Mouse (Mus musculus) embryonic facial prominence, embryonic 14.5 days (tissue): ENCODE data around the gene Azi2. TPM values are rescaled to one million over a fixed set of nuclear protein-coding genes. Genes with fewer than 3 reads are reported as not detected.

Experiments used
- ATAC-seq: fragments of 200-750 bp; cut with Nextera tagmentation; 2 replicates; pipeline ENCODE4 v1.8.0; 2017; ENCODE audit warnings: low read depth, moderate number of reproducible peaks, moderate TSS enrichment
- DNase-seq: peaks from one replicate; pipeline ENCODE4 v3.0.0-alpha.2; 2015; ENCODE audit warnings: low spot score
- H3K27ac ChIP-seq: fragments of 300-500 bp; sonication (generic); replicated peaks from 2 replicates; pipeline ENCODE4 v1.5.1; 2014; ENCODE audit warnings: low read depth, mild to moderate bottlenecking, low read length, moderate library complexity
- H3K27me3 ChIP-seq: fragments of 300-500 bp; sonication (generic); replicated peaks from 2 replicates; pipeline ENCODE4 v1.6.1; 2014; ENCODE audit warnings: low read length; ENCODE audit not compliant: control insufficient read depth, insufficient read depth
- H3K36me3 ChIP-seq: fragments of 300-500 bp; sonication (generic); 2 replicates; pipeline ENCODE4 v1.6.1; 2014; ENCODE audit warnings: low read length, mixed read lengths; ENCODE audit not compliant: control insufficient read depth, insufficient read depth
- H3K4me1 ChIP-seq: fragments of 300-500 bp; sonication (generic); 2 replicates; pipeline ENCODE4 v1.6.1; 2014; ENCODE audit warnings: antibody characterized with exemption, low read length; ENCODE audit not compliant: control insufficient read depth, insufficient read depth
- H3K4me2 ChIP-seq: fragments of 300-500 bp; sonication (generic); 2 replicates; pipeline ENCODE4 v1.6.1; 2014; ENCODE audit warnings: low read depth, mild to moderate bottlenecking, low read length, moderate library complexity, mixed read lengths
- H3K4me3 ChIP-seq: fragments of 300-500 bp; sonication (generic); 2 replicates; pipeline ENCODE4 v1.5.1; 2014; ENCODE audit warnings: low read depth, mild to moderate bottlenecking, low read length
- H3K9ac ChIP-seq: fragments of 300-500 bp; sonication (generic); 2 replicates; pipeline ENCODE4 v1.6.1; 2014; ENCODE audit warnings: low read depth, mild to moderate bottlenecking, low read length, moderate library complexity, mixed read lengths
- H3K9me3 ChIP-seq: fragments of 300-500 bp; sonication (generic); 2 replicates; pipeline ENCODE4 v1.6.1; 2016; ENCODE audit warnings: low read length; ENCODE audit not compliant: control insufficient read depth
- WGBS: fragments of 180-500 bp; shearing (Covaris S2); extraction: QIAGEN DNeasy Blood & Tissue Kit; methylation state at CpG from one replicate; pipeline ENCODE4 v1.1.7; 2014; 5-methylcytosine and 5-hydroxymethylcytosine counted together
- polyA plus RNA-seq: library from polyadenylated mRNA; unstranded; fragments of >200 nt; fragmentation: Nextera tagmentation; extraction: Ambion mirVana; gene quantifications from 2 replicates; pipeline ENCODE4 v1.2.1, GENCODE M21; 2014

Gene Azi2
- polyA plus RNA-seq, 1 experiment from 2014 or later, result 73.2 TPM

- H3K9me3 ChIP-seq, result no peaks in the 10 kb centered on the region
- H3K27me3 ChIP-seq, result no peaks in the 10 kb centered on the region; the same call in 1 of the 2 replicates
- no peak for ATAC-seq
- no peak overlapping the region for H3K27ac ChIP-seq
- DNase-seq, result no peak
- no peak overlapping the region for H3K4me3 ChIP-seq
- no peaks in the 10 kb centered on the region for H3K36me3 ChIP-seq
- no peak overlapping the region for H3K9ac ChIP-seq
- 82% methylated on average over 1 of the region's 1 CpGs for WGBS
- no peak overlapping the region for H3K4me2 ChIP-seq
- no peaks in the 10 kb centered on the region for H3K4me1 ChIP-seq
Observed at GRCm38 (mm10) chr9:118030252-118030651, 10.0 kb upstream of the Azi2 start.

DNA sequence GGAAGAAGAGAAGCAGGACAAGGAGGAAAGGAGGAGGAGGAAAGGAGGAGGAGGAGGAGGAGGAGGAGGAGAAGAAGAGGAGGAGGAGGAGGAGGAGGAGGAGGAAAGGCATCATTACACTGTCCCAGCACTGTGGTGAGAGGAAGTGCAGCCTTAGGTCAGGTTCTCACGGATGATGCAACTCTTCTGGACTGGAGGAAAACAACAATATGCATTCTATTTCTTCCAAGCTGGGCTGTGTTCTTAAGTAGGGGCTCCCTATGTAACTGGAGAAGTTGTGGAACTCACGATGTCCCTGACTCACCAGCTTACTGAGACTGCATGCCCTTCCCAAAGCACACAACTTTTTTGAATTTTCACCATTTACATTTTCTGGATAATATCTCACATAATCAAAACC, 8.6 kb upstream of the Azi2 start:
- H3K27ac ChIP-seq, result no peak overlapping the region
- 35% methylated on average over 2 of the region's 2 CpGs for WGBS
- no peak overlapping the region for H3K4me3 ChIP-seq
- no peaks in the 10 kb centered on the region for H3K36me3 ChIP-seq
- no peak overlapping the region for H3K4me2 ChIP-seq
- H3K27me3 ChIP-seq, result no peaks in the 10 kb centered on the region; the same call in 1 of the 2 replicates
- ATAC-seq (no peak), DNase-seq (no peak)
- no peaks in the 10 kb centered on the region for H3K9me3 ChIP-seq
- H3K9ac ChIP-seq, result no peak overlapping the region
- no peaks in the 10 kb centered on the region for H3K4me1 ChIP-seq

- DNase-seq, result no peak
- no peak overlapping the region for H3K27ac ChIP-seq
- no peak overlapping the region for H3K4me2 ChIP-seq
- 81% methylated on average over 3 of the region's 3 CpGs for WGBS
- no peak overlapping the region for H3K4me3 ChIP-seq
- no peaks in the 10 kb centered on the region for H3K36me3 ChIP-seq
- no peaks in the 10 kb centered on the region for H3K27me3 ChIP-seq
- no peak for ATAC-seq
- H3K9ac ChIP-seq, result no peak overlapping the region
- no peaks in the 10 kb centered on the region for H3K4me1 ChIP-seq
- H3K9me3 ChIP-seq, result no peaks in the 10 kb centered on the region
Observed at GRCm38 (mm10) chr9:118034990-118035389, 5.3 kb upstream of the Azi2 start.

DNA sequence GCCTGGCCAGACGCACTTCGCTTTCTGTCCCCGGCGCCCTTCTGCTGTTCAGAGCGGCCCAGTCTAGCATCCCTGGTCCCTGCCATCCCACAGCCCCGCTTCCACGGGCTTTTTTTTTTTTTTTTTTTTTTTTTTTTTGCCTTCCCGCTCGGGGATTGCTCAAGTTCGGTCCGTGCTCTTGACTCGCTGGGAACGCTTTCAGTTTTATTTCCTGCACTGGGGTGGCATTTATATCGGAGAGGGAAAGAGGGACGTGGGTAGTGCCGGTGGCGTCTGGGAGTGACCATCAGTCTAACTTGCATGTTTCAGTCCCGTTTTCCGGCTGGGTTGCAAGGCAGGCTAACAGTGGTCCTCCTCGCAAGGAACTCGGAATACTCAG, 712 bp downstream of the Azi2 start:
- Histone ChIP-seq H3K4me3 (peak overlapping the region; percentile 86), H3K36me3 (no peaks in the 10 kb centered on the region), H3K27ac (peak overlapping the region; percentile 89), H3K27me3 (no peaks in the 10 kb centered on the region), H3K4me2 (peak overlapping the region; percentile 86), H3K4me1 (peaks cover 8% of the 10 kb centered on the region; the same call in 1 of the 2 replicates), H3K9ac (peak overlapping the region; percentile 88), H3K9me3 (no peaks in the 10 kb centered on the region)
- WGBS, result under 1% methylated on average over 14 of the region's 21 CpGs
- DNase-seq (peak; percentile 32), ATAC-seq (no peak)

DNA sequence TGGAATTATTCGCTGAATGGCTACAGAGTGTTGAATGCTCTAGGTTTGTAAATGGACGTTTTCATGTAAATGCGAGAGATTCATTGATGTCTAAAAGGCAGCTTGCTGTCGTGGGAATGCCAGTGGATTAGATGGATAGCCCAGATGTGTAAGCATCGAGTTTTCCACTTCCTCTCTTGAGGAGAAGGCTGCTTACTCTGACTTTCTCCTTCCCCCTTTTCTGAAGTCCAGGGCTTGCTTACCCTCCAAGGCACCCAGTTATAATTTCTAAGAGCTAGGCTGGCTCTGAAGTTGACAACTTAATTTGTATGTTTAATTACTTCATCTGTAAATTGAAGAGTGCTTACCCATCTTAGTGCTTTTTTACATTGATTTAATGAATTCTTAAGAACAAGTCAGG, 1.3 kb downstream of the Azi2 start:
- Histone ChIP-seq H3K27ac (no peak overlapping the region), H3K9ac (peak overlapping the region; percentile 88), H3K27me3 (no peaks in the 10 kb centered on the region), H3K4me2 (peak overlapping the region; percentile 86), H3K4me3 (peak overlapping the region; percentile 86), H3K4me1 (peaks cover 8% of the 10 kb centered on the region; the same call in 1 of the 2 replicates), H3K9me3 (no peaks in the 10 kb centered on the region), H3K36me3 (no peaks in the 10 kb centered on the region)
- 25% methylated on average over 5 of the region's 5 CpGs for WGBS
- no peak for ATAC-seq
- no peak for DNase-seq

- H3K4me2 ChIP-seq, result no peak overlapping the region
- H3K36me3 ChIP-seq, result peaks cover under 1% of the 10 kb centered on the region
- H3K9me3 ChIP-seq, result no peaks in the 10 kb centered on the region
- ATAC-seq (no peak), DNase-seq (no peak)
- H3K4me1 ChIP-seq, result peaks cover 8% of the 10 kb centered on the region; the same call in 1 of the 2 replicates
- no peak overlapping the region for H3K27ac ChIP-seq
- no peak overlapping the region for H3K9ac ChIP-seq
- H3K4me3 ChIP-seq, result no peak overlapping the region
- no peaks in the 10 kb centered on the region for H3K27me3 ChIP-seq
- 88% methylated on average over 4 of the region's 4 CpGs for WGBS
Observed at GRCm38 (mm10) chr9:118042738-118043137, 2.4 kb downstream of the Azi2 start.

DNA sequence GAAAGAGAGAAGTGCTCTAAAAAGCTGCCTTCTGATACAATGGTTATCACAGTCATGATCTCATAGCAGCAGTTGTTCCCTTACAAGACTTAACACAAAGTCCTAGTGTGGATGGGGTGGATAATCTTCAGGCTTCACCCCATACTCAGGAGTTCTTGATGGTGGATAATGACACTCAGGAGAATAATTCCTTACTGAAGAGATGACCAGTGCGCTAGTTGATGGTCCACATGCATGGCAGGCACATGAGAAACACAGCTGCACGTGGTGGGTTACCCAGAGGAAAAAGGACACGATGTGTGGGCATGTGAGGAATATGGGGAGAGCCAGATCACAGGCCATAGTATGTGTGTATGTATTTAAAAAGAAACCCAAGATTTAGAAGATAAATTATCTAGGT, 3.3 kb downstream of the Azi2 start:
- no peak overlapping the region for H3K27ac ChIP-seq
- H3K27me3 ChIP-seq, result no peaks in the 10 kb centered on the region
- ATAC-seq (no peak), DNase-seq (no peak)
- no peak overlapping the region for H3K9ac ChIP-seq
- WGBS, result 92% methylated on average over 3 of the region's 3 CpGs
- peaks cover 8% of the 10 kb centered on the region; the same call in 1 of the 2 replicates for H3K4me1 ChIP-seq
- H3K36me3 ChIP-seq, result peaks cover 5% of the 10 kb centered on the region
- no peak overlapping the region for H3K4me2 ChIP-seq
- H3K4me3 ChIP-seq, result no peak overlapping the region
- H3K9me3 ChIP-seq, result no peaks in the 10 kb centered on the region

GRCm38 (mm10) chr9:118045011-118045533, 4.8 kb downstream of the Azi2 start:
- ATAC-seq (no peak), DNase-seq (no peak)
- Histone ChIP-seq H3K4me3 (no peak overlapping the region), H3K9me3 (no peaks in the 10 kb centered on the region), H3K27ac (no peak overlapping the region), H3K4me1 (peaks cover 8% of the 10 kb centered on the region; the same call in 1 of the 2 replicates), H3K9ac (no peak overlapping the region), H3K27me3 (no peaks in the 10 kb centered on the region), H3K4me2 (no peak overlapping the region), H3K36me3 (peaks cover 9% of the 10 kb centered on the region)
- WGBS, result 64% methylated on average over 1 of the region's 1 CpGs

DNA sequence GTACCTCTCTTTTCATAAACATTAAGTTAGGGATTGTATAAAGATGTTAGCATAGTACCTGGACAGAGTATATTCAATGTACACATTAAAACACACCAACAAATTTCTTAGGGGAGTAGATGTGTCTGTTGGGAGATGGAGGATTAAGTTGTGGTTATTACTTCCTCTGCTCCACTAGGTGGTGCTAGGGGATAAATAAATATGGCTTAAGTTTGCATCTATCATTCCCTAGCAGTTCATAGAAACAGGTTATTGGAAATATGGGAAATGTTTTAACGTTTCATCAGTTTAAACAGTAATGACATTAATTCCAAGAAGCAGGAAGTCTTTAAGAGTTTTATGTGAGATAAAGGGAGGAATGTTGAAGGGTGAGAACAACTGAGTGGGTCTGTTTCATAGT, 13.0 kb downstream of the Azi2 start:
- no peak overlapping the region for H3K9ac ChIP-seq
- DNase-seq, result peak; percentile 64
- WGBS, result 33% methylated on average over 1 of the region's 1 CpGs
- H3K4me2 ChIP-seq, result no peak overlapping the region
- ATAC-seq, result no peak
- no peaks in the 10 kb centered on the region for H3K9me3 ChIP-seq
- H3K4me3 ChIP-seq, result no peak overlapping the region
- H3K27ac ChIP-seq, result no peak overlapping the region
- no peaks in the 10 kb centered on the region for H3K27me3 ChIP-seq
- peaks cover 46% of the 10 kb centered on the region for H3K36me3 ChIP-seq
- H3K4me1 ChIP-seq, result no peaks in the 10 kb centered on the region
